Mouse (Mus musculus): ENCODE results near the gene Arhgap10. TPM values are rescaled to one million over a fixed set of nuclear protein-coding genes. Genes with fewer than 3 reads are reported as not detected.

Gene Arhgap10
- polyA plus RNA-seq, 1 experiment from 2014 or later, result 39.1 TPM

DNA sequence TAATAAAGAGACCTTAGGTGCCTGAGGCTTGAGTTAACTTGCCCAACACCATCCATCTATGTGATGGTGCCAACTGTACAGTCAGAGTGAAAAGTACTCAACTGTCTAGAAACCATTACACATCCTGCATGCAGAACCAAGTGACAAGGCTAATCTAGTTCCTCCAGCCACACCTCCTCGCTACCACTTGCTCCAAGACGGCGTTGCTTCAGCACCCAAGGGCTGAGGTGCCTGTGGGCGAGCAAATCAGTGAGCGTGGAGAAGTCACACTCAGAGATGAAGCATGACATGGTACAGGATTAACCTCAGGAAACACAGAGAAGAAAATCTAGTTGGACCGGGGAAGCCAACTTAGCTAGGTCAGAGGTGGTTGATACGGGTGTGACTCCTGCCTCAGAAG lies 8.7 kb downstream of the Arhgap10 start:
- H3K9me3 ChIP-seq (replicated peaks), result no peaks in the 10 kb centered on the region
- H3K27ac ChIP-seq, result no peak overlapping the region
- peaks cover 48% of the 10 kb centered on the region for H3K4me1 ChIP-seq
- H3K36me3 ChIP-seq, result peaks cover 11% of the 10 kb centered on the region
- WGBS, result 94% methylated on average over 7 of the region's 7 CpGs
- H3K4me3 ChIP-seq, result no peak overlapping the region
- no peaks in the 10 kb centered on the region for H3K27me3 ChIP-seq (ENCODE audit: low read depth, poor library complexity, severe bottlenecking)
- no peak for DNase-seq (ENCODE audit: low spot score)

DNA sequence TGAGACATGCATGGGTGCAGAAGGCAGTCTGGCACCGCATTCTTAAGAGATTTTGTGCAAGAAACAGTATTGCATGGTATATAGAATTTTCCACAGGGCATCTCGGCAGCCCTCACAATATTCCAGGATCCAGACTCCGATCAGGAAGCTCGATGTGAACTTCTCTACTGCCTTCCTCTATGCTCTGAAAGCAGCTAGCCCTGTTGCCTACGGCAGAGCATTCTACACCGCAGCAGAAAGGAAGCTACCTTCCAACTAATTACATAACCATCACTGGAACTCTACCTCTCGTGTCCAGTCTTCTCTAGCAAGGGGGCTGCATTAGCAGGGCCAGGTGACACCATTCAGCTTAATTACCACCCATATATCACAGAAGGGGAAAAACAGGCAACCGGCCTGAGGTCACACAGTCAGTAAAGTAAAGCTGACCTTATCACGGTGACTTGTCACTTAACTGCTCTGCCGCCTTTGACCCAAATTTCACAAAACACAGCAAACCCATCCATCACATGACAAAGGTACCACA lies 10.2 kb downstream of the Arhgap10 start:
- no peak overlapping the region for H3K4me3 ChIP-seq
- H3K4me1 ChIP-seq, result peaks cover 40% of the 10 kb centered on the region
- no peaks in the 10 kb centered on the region for H3K27me3 ChIP-seq (ENCODE audit: low read depth, poor library complexity, severe bottlenecking)
- H3K9me3 ChIP-seq (replicated peaks), result no peaks in the 10 kb centered on the region
- WGBS, result 50% methylated on average over 10 of the region's 10 CpGs
- H3K27ac ChIP-seq, result no peak overlapping the region
- no peak for DNase-seq (ENCODE audit: low spot score)
- peaks cover 14% of the 10 kb centered on the region for H3K36me3 ChIP-seq

DNA sequence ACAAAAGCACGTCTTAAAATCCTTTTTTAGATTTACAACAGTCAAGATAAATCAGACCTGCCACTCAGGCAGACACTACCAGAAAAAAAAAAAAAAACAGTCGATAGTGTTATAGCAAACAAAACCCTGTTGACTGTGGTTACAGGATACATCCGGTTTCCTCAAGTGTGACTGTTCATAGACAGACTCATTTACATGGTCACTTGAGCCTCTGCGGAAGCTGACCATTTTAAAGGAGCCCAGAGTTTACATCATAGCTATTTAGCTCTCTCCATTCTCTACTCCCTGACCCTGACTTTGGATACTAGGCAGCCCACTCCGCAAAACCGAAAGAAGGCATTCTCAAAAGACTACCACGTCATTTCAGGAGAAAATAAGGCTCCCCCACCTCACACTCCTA lies 11.2 kb downstream of the Arhgap10 start:
- Histone ChIP-seq H3K4me3 (no peak overlapping the region), H3K9me3 (replicated peaks) (no peaks in the 10 kb centered on the region), H3K27ac (no peak overlapping the region), H3K4me1 (peaks cover 30% of the 10 kb centered on the region), H3K27me3 (ENCODE audit: low read depth, poor library complexity, severe bottlenecking) (no peaks in the 10 kb centered on the region), H3K36me3 (peaks cover 15% of the 10 kb centered on the region)
- no peak for DNase-seq (ENCODE audit: low spot score)
- 89% methylated on average over 7 of the region's 7 CpGs for WGBS

DNA sequence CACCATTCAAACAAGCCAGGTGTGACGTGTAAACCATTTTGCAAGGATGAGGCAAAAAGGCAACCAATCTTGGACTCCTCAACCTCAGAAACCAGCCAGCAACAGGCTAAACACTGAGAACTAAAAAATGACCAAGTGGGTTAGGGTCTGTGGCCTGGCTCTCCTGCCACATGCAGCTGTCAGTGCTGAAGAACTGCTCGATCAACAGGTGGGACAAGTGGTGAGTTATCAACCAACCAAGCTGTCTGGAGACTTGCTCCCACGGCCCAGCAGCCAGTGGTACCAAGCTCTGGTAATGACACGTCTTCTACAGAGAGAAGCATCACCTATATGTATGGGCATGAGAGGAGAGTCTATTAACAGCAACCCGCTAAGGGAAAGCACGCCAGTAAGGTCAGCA lies 15.2 kb downstream of the Arhgap10 start:
- Histone ChIP-seq H3K27me3 (ENCODE audit: low read depth, poor library complexity, severe bottlenecking) (no peaks in the 10 kb centered on the region), H3K4me1 (peaks cover 24% of the 10 kb centered on the region), H3K36me3 (peaks cover 17% of the 10 kb centered on the region), H3K4me3 (no peak overlapping the region), H3K9me3 (replicated peaks) (no peaks in the 10 kb centered on the region), H3K27ac (no peak overlapping the region)
- 94% methylated on average over 6 of the region's 6 CpGs for WGBS
- DNase-seq (ENCODE audit: low spot score), result no peak

DNA sequence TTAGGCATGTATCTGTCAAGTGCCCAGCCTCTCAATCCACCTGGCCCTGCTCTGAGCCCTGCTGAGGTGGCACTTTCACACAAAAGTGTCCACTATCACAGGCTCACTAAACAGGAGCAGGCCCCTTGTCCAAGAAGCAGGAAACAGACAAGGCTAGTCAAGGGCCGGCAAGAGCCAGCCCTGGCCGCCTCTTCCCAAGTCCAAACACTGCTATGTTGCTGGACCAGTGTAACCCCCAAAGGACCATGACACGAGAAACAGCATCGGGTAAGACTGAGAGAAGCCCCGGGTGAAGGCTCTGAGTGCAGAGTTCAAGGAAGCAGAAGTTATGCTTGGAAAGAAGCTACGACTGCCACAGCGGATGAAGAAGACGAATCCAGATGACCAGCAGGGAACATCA lies 16.6 kb downstream of the Arhgap10 start:
- Histone ChIP-seq H3K4me3 (no peak overlapping the region), H3K36me3 (peaks cover 16% of the 10 kb centered on the region), H3K9me3 (replicated peaks) (no peaks in the 10 kb centered on the region), H3K27me3 (ENCODE audit: low read depth, poor library complexity, severe bottlenecking) (no peaks in the 10 kb centered on the region), H3K4me1 (peaks cover 14% of the 10 kb centered on the region), H3K27ac (no peak overlapping the region)
- 90% methylated on average over 8 of the region's 8 CpGs for WGBS
- DNase-seq (ENCODE audit: low spot score), result no peak

DNA sequence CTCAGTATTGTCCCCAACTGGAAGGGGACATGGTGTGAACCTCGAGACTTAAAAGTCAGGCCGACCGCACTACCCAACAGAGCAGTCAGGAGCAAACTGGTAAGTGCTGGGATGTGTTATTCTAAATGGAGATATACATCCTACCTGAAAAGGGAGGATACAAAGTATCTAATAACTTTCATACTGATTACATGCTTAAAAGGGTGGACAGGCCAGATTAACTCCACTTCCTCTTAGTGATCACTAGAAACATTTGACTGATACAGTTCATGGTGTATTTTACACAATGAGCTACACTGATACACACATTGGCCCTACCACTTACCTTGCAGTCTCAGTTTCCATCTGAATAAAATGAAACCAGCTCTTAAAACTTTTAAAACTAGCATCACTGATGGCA lies 17.5 kb downstream of the Arhgap10 start:
- H3K27me3 ChIP-seq (ENCODE audit: low read depth, poor library complexity, severe bottlenecking), result no peaks in the 10 kb centered on the region
- no peak for DNase-seq (ENCODE audit: low spot score)
- no peaks in the 10 kb centered on the region for H3K9me3 ChIP-seq (replicated peaks)
- H3K4me1 ChIP-seq, result peaks cover 14% of the 10 kb centered on the region
- peaks cover 7% of the 10 kb centered on the region; the same call in 1 of the 2 replicates for H3K36me3 ChIP-seq
- H3K4me3 ChIP-seq, result no peak overlapping the region
- no peak overlapping the region for H3K27ac ChIP-seq
- 87% methylated on average over 3 of the region's 3 CpGs for WGBS

DNA sequence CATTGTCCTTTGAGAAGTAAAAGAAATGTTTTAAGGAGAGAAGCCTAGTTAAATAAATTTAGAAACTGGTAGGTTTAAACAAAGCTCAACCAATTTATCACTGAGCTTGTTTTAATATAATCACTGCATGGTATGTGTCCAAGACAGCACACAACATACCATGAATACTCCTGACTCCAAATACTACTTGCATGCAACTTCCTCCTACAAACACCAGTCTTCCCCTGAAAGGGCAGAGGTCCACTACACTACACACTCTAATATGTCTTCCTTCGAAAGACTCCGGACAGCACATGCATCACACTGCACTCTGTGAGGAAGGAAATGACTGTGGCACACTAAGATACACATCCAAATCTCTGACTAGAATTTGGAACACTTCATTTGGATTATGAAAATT lies 20.3 kb downstream of the Arhgap10 start:
- DNase-seq (ENCODE audit: low spot score), result no peak
- H3K4me3 ChIP-seq, result no peak overlapping the region
- WGBS, result 73% methylated on average over 2 of the region's 2 CpGs
- H3K9me3 ChIP-seq (replicated peaks), result no peaks in the 10 kb centered on the region
- H3K4me1 ChIP-seq, result peaks cover 6% of the 10 kb centered on the region; the same call in 1 of the 2 replicates
- H3K27ac ChIP-seq, result no peak overlapping the region
- 0 out of 2 replicates have a peak, but pooled peaks cover 2% of the 10 kb centered on the region for H3K36me3 ChIP-seq
- no peaks in the 10 kb centered on the region for H3K27me3 ChIP-seq (ENCODE audit: low read depth, poor library complexity, severe bottlenecking)

DNA sequence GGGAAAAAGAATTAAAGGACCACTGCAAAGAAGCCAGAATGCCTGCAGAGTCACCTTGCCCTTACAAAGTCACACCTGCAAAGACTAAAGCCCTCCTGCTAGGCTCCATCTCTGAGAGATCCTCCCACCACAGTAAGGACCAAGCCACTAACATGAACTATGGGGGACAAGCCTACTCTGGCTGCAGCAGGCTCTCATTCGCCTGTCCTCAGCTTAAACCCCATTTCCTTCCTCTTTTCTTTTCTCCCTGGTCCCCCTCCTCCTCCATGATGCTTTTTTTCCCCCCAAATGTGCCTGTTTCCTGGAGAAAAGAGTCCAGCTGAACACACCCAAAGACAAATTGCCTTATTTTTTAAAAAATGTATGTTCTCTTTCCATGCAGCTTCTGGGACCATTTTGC lies 21.5 kb downstream of the Arhgap10 start:
- Histone ChIP-seq H3K27me3 (ENCODE audit: low read depth, poor library complexity, severe bottlenecking) (no peaks in the 10 kb centered on the region), H3K36me3 (0 out of 2 replicates have a peak, but pooled peaks cover 2% of the 10 kb centered on the region), H3K4me3 (no peak overlapping the region), H3K27ac (no peak overlapping the region), H3K4me1 (peaks cover 9% of the 10 kb centered on the region; the same call in 1 of the 2 replicates), H3K9me3 (replicated peaks) (no peaks in the 10 kb centered on the region)
- DNase-seq (ENCODE audit: low spot score), result no peak
- WGBS, result 85% methylated on average over 1 of the region's 1 CpGs

DNA sequence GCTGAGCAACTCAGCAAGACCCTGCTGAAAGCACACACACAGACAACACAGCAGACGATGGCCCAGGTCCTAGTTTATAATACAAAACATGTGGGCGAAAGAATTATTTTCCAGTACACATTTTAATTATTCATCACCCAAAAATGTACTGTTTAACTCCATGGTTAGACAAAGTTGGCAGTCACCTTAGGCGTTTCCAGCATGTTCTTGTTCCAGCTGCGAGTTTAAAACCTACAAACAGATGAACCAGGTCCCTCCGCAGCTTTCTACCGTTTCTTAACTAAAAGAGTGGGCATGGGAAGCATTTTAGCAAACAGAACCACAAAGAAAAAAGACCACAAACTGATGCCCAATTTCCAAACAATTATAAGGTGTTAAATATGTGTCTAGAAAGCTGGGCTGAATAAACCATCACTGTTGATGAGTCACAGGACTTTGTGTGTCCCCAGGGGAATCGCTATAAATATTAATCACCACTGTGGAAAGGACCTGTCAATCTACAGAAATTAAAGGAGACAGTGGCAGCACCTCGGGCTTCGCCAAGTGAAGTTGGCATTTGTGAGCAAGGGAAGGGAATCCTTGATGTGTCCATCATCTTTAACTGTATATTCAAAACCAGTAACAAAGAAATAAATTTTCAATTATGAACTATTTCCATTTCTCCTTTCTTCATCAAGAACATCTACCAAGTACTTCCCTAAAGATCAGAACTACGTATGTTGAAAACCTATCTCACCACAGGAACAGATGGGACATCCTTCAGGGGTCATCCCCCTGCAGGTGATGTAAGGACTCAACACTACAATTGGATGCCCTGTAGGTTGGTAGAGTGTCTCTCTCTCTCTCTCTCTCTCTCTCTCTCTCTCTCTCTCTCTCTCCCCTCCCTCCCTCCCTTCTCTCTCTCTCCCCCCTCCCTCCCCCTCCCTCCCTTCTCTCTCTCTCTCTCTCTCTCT lies 23.1 kb downstream of the Arhgap10 start:
- Histone ChIP-seq H3K27me3 (ENCODE audit: low read depth, poor library complexity, severe bottlenecking) (no peaks in the 10 kb centered on the region), H3K9me3 (replicated peaks) (no peaks in the 10 kb centered on the region)
- 92% methylated on average over 10 of the region's 10 CpGs for WGBS

DNA sequence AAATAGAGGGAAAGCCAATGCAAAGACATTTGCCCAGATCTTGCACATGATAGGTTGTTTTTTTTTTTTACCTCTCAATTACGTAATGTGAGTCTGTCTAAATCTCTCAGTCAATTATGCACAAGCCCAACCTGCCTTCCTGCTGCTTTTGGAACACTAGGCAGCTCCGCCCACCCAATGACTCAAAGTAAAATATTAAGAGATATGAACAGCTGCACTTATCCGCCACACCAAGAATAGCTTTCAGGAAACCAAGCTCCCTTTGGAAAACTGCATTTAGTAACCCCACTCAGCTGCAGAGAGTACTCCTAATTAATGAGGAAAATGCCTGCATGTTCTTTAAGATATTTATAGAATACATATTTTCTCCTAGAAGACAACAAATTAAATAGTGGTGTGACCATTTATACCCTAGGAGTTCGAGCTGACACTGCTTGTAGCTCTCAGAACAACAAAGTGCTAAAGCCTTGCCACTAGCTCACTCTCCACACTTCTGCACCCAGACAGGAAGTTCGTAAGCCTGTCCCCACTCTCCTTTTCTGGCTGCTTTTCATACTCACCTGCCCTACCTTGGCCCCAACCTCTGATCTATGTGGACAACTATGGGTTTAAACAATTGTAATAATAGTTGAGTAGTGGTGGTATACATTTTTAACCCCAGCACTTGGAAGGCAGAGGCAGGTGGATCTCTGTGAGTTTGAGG lies 25.2 kb downstream of the Arhgap10 start:
- Histone ChIP-seq H3K9me3 (replicated peaks) (no peaks in the 10 kb centered on the region), H3K4me1 (peaks cover 28% of the 10 kb centered on the region), H3K27me3 (ENCODE audit: low read depth, poor library complexity, severe bottlenecking) (no peaks in the 10 kb centered on the region), H3K4me3 (no peak overlapping the region), H3K36me3 (no peaks in the 10 kb centered on the region), H3K27ac (no peak overlapping the region)
- DNase-seq (ENCODE audit: low spot score), result no peak
- WGBS, result 93% methylated on average over 5 of the region's 5 CpGs

More for the DNA sequence above, 23.1 kb downstream of the Arhgap10 start:
- DNase-seq (ENCODE audit: low spot score), result no peak
- Histone ChIP-seq H3K4me1 (peaks cover 16% of the 10 kb centered on the region), H3K4me3 (no peak overlapping the region), H3K27ac (no peak overlapping the region), H3K36me3 (0 out of 2 replicates have a peak, but pooled peaks cover 2% of the 10 kb centered on the region)

DNA sequence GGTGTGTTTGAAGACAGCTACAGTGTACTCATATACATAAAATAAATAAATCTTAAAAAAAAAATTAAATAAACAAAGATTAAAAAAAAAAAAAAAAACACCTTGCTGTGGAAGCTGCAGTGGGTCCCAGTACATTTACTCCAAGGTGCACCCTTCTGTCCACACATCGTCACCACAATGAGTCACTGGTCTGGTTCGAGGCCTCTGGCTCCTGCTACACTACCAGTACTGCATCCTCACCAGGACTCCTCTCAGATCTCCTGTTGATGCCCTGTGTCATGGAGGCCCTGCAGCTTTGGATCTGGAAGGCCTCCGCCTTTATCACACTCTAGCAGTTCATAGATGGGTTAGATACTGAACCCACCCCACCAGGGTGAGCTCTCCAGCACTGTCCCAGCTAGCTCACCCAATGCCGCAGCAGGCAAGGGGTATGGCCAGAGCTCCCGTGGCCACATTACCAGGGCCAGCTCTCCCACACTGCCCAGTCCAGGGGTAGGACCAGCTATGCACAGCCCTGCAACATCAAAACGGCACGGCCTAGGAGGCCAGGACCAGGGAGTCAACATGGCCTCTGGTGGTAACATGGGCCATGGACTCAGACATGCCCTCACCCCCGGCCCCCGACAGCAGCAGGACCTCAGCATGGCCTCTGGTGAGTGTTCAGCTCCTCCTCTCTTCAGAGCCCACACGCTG lies 26.4 kb downstream of the Arhgap10 start:
- Histone ChIP-seq H3K27ac (no peak overlapping the region), H3K4me1 (peaks cover 32% of the 10 kb centered on the region), H3K4me3 (no peak overlapping the region), H3K9me3 (replicated peaks) (no peaks in the 10 kb centered on the region), H3K27me3 (ENCODE audit: low read depth, poor library complexity, severe bottlenecking) (no peaks in the 10 kb centered on the region), H3K36me3 (no peaks in the 10 kb centered on the region)
- DNase-seq (ENCODE audit: low spot score), result no peak
- 93% methylated on average over 10 of the region's 10 CpGs for WGBS

DNA sequence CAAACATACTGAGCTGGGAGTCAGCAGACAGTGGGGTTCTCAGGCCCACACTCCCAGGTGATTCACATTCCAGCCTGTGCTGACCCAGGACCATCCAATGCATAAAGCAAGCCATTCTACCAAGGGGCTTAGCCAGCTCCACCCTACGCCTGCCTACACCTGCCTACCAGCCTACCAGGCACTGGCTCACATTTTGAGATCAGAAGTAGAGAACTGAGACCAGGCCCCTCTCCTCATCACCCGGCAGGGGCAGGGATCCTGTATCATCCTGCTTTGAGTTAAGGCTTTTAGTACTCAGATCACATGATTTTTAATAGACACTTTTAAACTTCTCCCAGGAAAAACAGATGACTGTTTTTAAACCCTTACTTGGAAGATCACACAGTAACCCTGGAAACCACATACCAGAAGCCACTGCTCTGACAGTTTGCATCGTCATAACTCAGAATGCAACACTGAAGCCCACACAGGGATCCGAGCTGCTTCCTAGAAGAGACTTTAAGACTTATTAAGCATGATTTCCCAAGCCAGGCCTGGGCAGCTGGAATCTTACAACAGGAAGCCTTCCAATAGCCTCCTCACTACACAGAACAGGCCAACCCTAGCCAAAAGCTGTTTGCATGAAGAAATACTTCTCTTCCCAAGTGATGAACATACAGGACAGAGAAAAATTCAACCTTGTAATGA lies 27.5 kb downstream of the Arhgap10 start:
- Histone ChIP-seq H3K27ac (no peak overlapping the region), H3K36me3 (no peaks in the 10 kb centered on the region), H3K9me3 (replicated peaks) (no peaks in the 10 kb centered on the region), H3K4me3 (no peak overlapping the region), H3K4me1 (peaks cover 36% of the 10 kb centered on the region), H3K27me3 (ENCODE audit: low read depth, poor library complexity, severe bottlenecking) (no peaks in the 10 kb centered on the region)
- 58% methylated on average over 4 of the region's 4 CpGs for WGBS
- DNase-seq (ENCODE audit: low spot score), result no peak
